Mouse (Mus musculus): ENCODE measurements around the gene Nectin3.

- TF ChIP-seq CTCF (IDR thresholded peaks at IDR 0.05; ENCODE audit: extremely low read depth, insufficient read depth, insufficient read length, insufficient replicate concordance), result no peak
- TF ChIP-seq POLR2A (IDR thresholded peaks at IDR 0.05; ENCODE audit: low read depth, low read length), result no peak
Observed at GRCm38 (mm10) chr16:46477336-46477735, 21.0 kb downstream of the Nectin3 start.

Data from spleen, adult 2 months (tissue).